Comparison of ENCODE assay signal across 17 mouse cellular contexts in genomic region chr10:120489611-120490010, GRCm38 (mm10). TPM values are rescaled to one million over a fixed set of nuclear protein-coding genes. Genes with fewer than 3 reads are reported as not detected.
"Had no signal": no experiment of that assay in that cellular context is flagged by ENCODE, and none has a peak within 500 bp of the region (broad histone marks: within the 10 kb centered on the region; RNA-seq: fewer than 3 reads in every experiment).

No protein-coding gene starts in this region.

- H3K4me3 ChIP-seq: midbrain, embryonic 10.5 days; midbrain, embryonic 12.5 days; neural tube, embryonic 12.5 days had no signal

- H3K27me3 ChIP-seq: midbrain, embryonic 12.5 days; neural tube, embryonic 12.5 days had no signal

- H3K9ac ChIP-seq: lung, embryonic 14.5 days; midbrain, embryonic 12.5 days; neural tube, embryonic 12.5 days had no signal

- H3K27ac ChIP-seq: midbrain, embryonic 10.5 days; midbrain, embryonic 12.5 days; neural tube, embryonic 12.5 days had no signal

- H3K4me1 ChIP-seq: midbrain, embryonic 12.5 days; neural tube, embryonic 12.5 days had no signal

- H3K4me2 ChIP-seq: lung, embryonic 14.5 days; midbrain, embryonic 12.5 days; neural tube, embryonic 12.5 days had no signal

- H3K36me3 ChIP-seq: midbrain, embryonic 10.5 days; midbrain, embryonic 12.5 days; neural tube, embryonic 12.5 days had no signal

- DNase-seq: lung, adult 18-20 months; lung, embryonic 14.5 days; lung, postnatal 10 days; lung, postnatal 4 days; midbrain, embryonic 14.5 days; retina, postnatal 1 day; right cerebral cortex, adult 18-20 months; right cerebral cortex, postnatal 25 days; right cerebral cortex, postnatal 4 days; spleen, adult 18-20 months; thymus, adult 18-20 months; thymus, postnatal 14 days; thymus, postnatal 36 days had no signal

RNA-seq across cellular contexts. Expression of gene Hmga2, which starts 13.3 kb away (rescaled TPM):
- total RNA-seq: monocyte, adult 5-6 weeks had no signal
